Mouse (Mus musculus) liver, embryonic 14 days (tissue): Measurements from ENCODE around the gene Ugcg. TPM values are rescaled to one million over a fixed set of nuclear protein-coding genes. Genes with fewer than 3 reads are reported as not detected.

Experiments
- polyA plus RNA-seq: library from polyadenylated mRNA; depleted of rRNA; stranded (reverse); fragments of >200 nt; gene quantifications from 2 replicates; pipeline ENCODE4 v1.2.3, GENCODE M21; 2012; rRNA removed

Ugcg gene
- polyA plus RNA-seq = 23.6 and 25.3 TPM in 2 replicates

GRCm38 (mm10) chr4:59188802-59189545 is at the start of gene Ugcg:
Gene Ugcg (plus strand): TSS chr4:59189257.

Other genes with a start within 250 kb of the Ugcg start
- gene Zkscan16, start 245.6 kb upstream of the Ugcg start, polyA plus RNA-seq = 0.05 and 0.09 TPM in 2 replicates
- 11.8 and 13.2 TPM in 2 replicates for gene Ptgr1, start 202.1 kb upstream of the Ugcg start, polyA plus RNA-seq
- 2.5 and 2.6 TPM in 2 replicates for gene Dnajc25, start 194.2 kb upstream of the Ugcg start, polyA plus RNA-seq
- gene Gm20503, start 186.0 kb upstream of the Ugcg start, polyA plus RNA-seq = not detected in 2 replicates
- 10.6 and 13.1 TPM in 2 replicates for gene Gng10, start 154.2 kb upstream of the Ugcg start, polyA plus RNA-seq
- gene AI481877, start 50.3 kb upstream of the Ugcg start, polyA plus RNA-seq = not detected in 2 replicates
- gene Susd1, start 249.4 kb downstream of the Ugcg start, polyA plus RNA-seq = 17.5 and 21.1 TPM in 2 replicates